Mouse (Mus musculus) stomach, embryonic 16.5 days (tissue): ENCODE measurements around the gene Gm10670. TPM values are rescaled to one million over a fixed set of nuclear protein-coding genes. Genes with fewer than 3 reads are reported as not detected.
"Not testable (repeated sequence)": the region's sequence is repeated elsewhere in the genome, so short reads cannot be mapped to it uniquely, and the experiment has no call there.

Experiments
- ATAC-seq: fragments of 200-750 bp; cut with Nextera tagmentation; 2 replicates; pipeline ENCODE4 v1.8.0; 2017; ENCODE audit warnings: moderate number of reproducible peaks, moderate TSS enrichment; ENCODE audit not compliant: insufficient read depth, low FRiP score
- H3K27ac ChIP-seq: fragments of 300-500 bp; sonication (generic); 2 replicates; pipeline ENCODE4 v1.5.1; 2014; ENCODE audit warnings: low read length
- H3K27me3 ChIP-seq: fragments of 300-500 bp; sonication (generic); 2 replicates; pipeline ENCODE4 v1.6.1; 2014; ENCODE audit warnings: low read length, control low read depth, mixed read lengths; ENCODE audit not compliant: control insufficient read depth, insufficient read depth
- H3K36me3 ChIP-seq: fragments of 300-500 bp; sonication (generic); 2 replicates; pipeline ENCODE4 v1.6.1; 2014; ENCODE audit warnings: low read length; ENCODE audit not compliant: control insufficient read depth, insufficient read depth
- H3K4me1 ChIP-seq: fragments of 300-500 bp; sonication (generic); 2 replicates; pipeline ENCODE4 v1.6.1; 2014; ENCODE audit warnings: low read length, control low read depth, mixed read lengths; ENCODE audit not compliant: control insufficient read depth, insufficient read depth
- H3K4me2 ChIP-seq: fragments of 300-500 bp; sonication (generic); 2 replicates; pipeline ENCODE4 v1.6.1; 2014; ENCODE audit warnings: low read depth, low read length, mixed read lengths
- H3K4me3 ChIP-seq: fragments of 300-500 bp; sonication (generic); replicated peaks from 2 replicates; pipeline ENCODE4 v1.5.1; 2014; ENCODE audit warnings: mild to moderate bottlenecking, low read length
- H3K9ac ChIP-seq: fragments of 300-500 bp; sonication (generic); 2 replicates; pipeline ENCODE4 v1.6.1; 2014; ENCODE audit warnings: low read length
- H3K9me3 ChIP-seq: fragments of 300-500 bp; sonication (generic); replicated peaks from 2 replicates; pipeline ENCODE4 v1.6.1; 2016; ENCODE audit warnings: low read length, control low read depth; ENCODE audit not compliant: control insufficient read depth
- WGBS: fragments of 180-500 bp; shearing (Covaris S2); extraction: QIAGEN DNeasy Blood & Tissue Kit; methylation state at CpG from one replicate; pipeline ENCODE4 v1.1.7; 2014; 5-methylcytosine and 5-hydroxymethylcytosine counted together
- polyA plus RNA-seq: library from polyadenylated mRNA; unstranded; fragments of >200 nt; fragmentation: Nextera tagmentation; extraction: Ambion mirVana; gene quantifications from 2 replicates; pipeline ENCODE4 v1.2.1, GENCODE M21; 2015

The Gm10670 gene
- not detected in 2 replicates for polyA plus RNA-seq

GRCm38 (mm10) chr7:20474825-20475224, at the start of gene Gm10670:
TSS of gene Gm10670 (minus strand) at chr7:20474925.
- not testable (repeated sequence) for H3K4me2 ChIP-seq, ATAC-seq, H3K9me3 ChIP-seq, H3K27me3 ChIP-seq, H3K36me3 ChIP-seq, H3K4me3 ChIP-seq, H3K27ac ChIP-seq, H3K9ac ChIP-seq, H3K4me1 ChIP-seq
- no CpG with 5 or more reads among the region's 5 CpGs for WGBS

DNA sequence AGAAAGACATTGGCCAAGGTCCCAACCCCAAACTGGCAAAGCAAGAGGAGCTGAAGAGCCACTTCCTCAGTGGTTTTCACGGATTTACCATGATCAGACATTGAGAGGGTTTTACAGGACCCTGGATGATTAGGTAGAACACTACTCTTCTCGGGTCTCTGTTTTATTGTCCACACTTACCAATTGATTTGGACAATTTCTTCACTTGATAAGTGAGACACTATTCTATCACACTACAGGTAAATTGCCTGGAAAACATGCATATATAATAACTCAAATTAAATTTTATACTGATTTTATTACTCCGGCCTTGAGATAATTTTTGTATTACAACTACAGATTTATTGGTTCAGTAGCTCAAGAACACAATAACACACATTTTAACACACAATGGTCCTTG, 35.7 kb upstream of the Gm10670 start, which contains the start of gene Vmn1r103:
TSS of gene Vmn1r103 (minus strand) at position 101 of the 400 bp plus-strand sequence.
- WGBS, result no CpG with 5 or more reads among the region's 3 CpGs
- H3K4me1 ChIP-seq, H3K4me3 ChIP-seq: not testable (repeated sequence)

GRCm38 (mm10) chr7:20442493-20442892, 32.2 kb downstream of the Gm10670 start, which contains the start of gene Vmn1r101:
TSS of gene Vmn1r101 (minus strand) at chr7:20442593.
- H3K9ac ChIP-seq, H3K4me1 ChIP-seq, H3K4me3 ChIP-seq, H3K27ac ChIP-seq, H3K4me2 ChIP-seq, H3K27me3 ChIP-seq, ATAC-seq, H3K9me3 ChIP-seq, H3K36me3 ChIP-seq: not testable (repeated sequence)
- no CpG with 5 or more reads among the region's 2 CpGs for WGBS

More for the DNA sequence above, 35.7 kb upstream of the Gm10670 start, which contains the start of gene Vmn1r103:
- ATAC-seq, H3K27ac ChIP-seq, H3K4me2 ChIP-seq, H3K9me3 ChIP-seq, H3K36me3 ChIP-seq, H3K9ac ChIP-seq, H3K27me3 ChIP-seq: not testable (repeated sequence)

Other genes with a start within 250 kb of the Gm10670 start
- gene Gm4498, start 241.1 kb downstream of the Gm10670 start, polyA plus RNA-seq, result not detected in 2 replicates
- not detected in 2 replicates for gene Gm5890, start 212.1 kb downstream of the Gm10670 start, polyA plus RNA-seq
- gene Gm4133, start 140.9 kb downstream of the Gm10670 start, polyA plus RNA-seq, result not detected in 2 replicates
- gene Gm5728, start 99.5 kb downstream of the Gm10670 start, polyA plus RNA-seq, result not detected in 2 replicates
- gene Vmn1r100, start 57.0 kb downstream of the Gm10670 start, polyA plus RNA-seq, result not detected in 2 replicates
- not detected in 2 replicates for gene Vmn1r101, start 32.3 kb downstream of the Gm10670 start, polyA plus RNA-seq
- gene Vmn1r103, start 35.6 kb upstream of the Gm10670 start, polyA plus RNA-seq, result not detected in 2 replicates
- not detected in 2 replicates for gene Vmn1r104, start 58.9 kb upstream of the Gm10670 start, polyA plus RNA-seq
- gene Gm5726, start 70.8 kb upstream of the Gm10670 start, polyA plus RNA-seq, result not detected in 2 replicates
- not detected in 2 replicates for gene Gm4141, start 101.3 kb upstream of the Gm10670 start, polyA plus RNA-seq
- not detected in 2 replicates for gene Gm4513, start 124.1 kb upstream of the Gm10670 start, polyA plus RNA-seq
- not detected in 2 replicates for gene Vmn1r107, start 194.0 kb upstream of the Gm10670 start, polyA plus RNA-seq
- not detected in 2 replicates for gene Vmn1r111, start 228.3 kb upstream of the Gm10670 start, polyA plus RNA-seq